Mouse (Mus musculus): ENCODE results near the gene Hectd1. TPM values are rescaled to one million over a fixed set of nuclear protein-coding genes. Genes with fewer than 3 reads are reported as not detected.

The Hectd1 gene
- polyA plus RNA-seq, 2 experiments = 35.8 to 44.0 TPM

GRCm38 (mm10) chr12:51830671-51831070 lies 1.3 kb upstream of the Hectd1 start:
- 93% methylated on average over 1 of the region's 1 CpGs for WGBS
- ATAC-seq (ENCODE audit: low FRiP score, low read depth) (no peak), DNase-seq (ENCODE audit: low spot score) (no peak)
- no peak overlapping the region for H3K27ac ChIP-seq (replicated peaks; ENCODE audit: low read depth, low read length)
- peaks cover 7% of the 10 kb centered on the region; the same call in 1 of the 2 replicates for H3K36me3 ChIP-seq (ENCODE audit: control insufficient read depth, insufficient read depth, low read length)
- no peaks in the 10 kb centered on the region for H3K9me3 ChIP-seq (ENCODE audit: control insufficient read depth, low read length)
- H3K27me3 ChIP-seq (ENCODE audit: control insufficient read depth, insufficient read depth, low read length) = no peaks in the 10 kb centered on the region
- TF ChIP-seq POLR2A (IDR thresholded peaks at IDR 0.05; ENCODE audit: borderline replicate concordance, extremely low read depth, insufficient read depth, insufficient read length) = no peak
- no peak overlapping the region for H3K9ac ChIP-seq (ENCODE audit: low read depth, low read length, severe bottlenecking)
- no peak overlapping the region for H3K4me3 ChIP-seq (replicated peaks; ENCODE audit: low read length)
- H3K4me2 ChIP-seq (replicated peaks; ENCODE audit: low read depth, low read length, severe bottlenecking) = peak overlapping the region; percentile 70
- H3K4me1 ChIP-seq (ENCODE audit: control insufficient read depth, insufficient read depth, low read length) = peaks cover 11% of the 10 kb centered on the region

- peaks cover 11% of the 10 kb centered on the region for H3K4me1 ChIP-seq (ENCODE audit: control insufficient read depth, insufficient read depth, low read length)
- peak overlapping the region; percentile 99 for H3K9ac ChIP-seq (ENCODE audit: low read depth, low read length, severe bottlenecking)
- no peaks in the 10 kb centered on the region for H3K9me3 ChIP-seq (ENCODE audit: control insufficient read depth, low read length)
- H3K4me3 ChIP-seq (replicated peaks; ENCODE audit: low read length) = peak overlapping the region; percentile 92
- H3K36me3 ChIP-seq (ENCODE audit: control insufficient read depth, insufficient read depth, low read length) = peaks cover 11% of the 10 kb centered on the region
- DNase-seq (ENCODE audit: low spot score) = no peak
- peak overlapping the region; percentile 99 for H3K27ac ChIP-seq (replicated peaks; ENCODE audit: low read depth, low read length)
- ATAC-seq (ENCODE audit: low FRiP score, low read depth) = no peak
- 2% methylated on average over 12 of the region's 12 CpGs for WGBS
- H3K27me3 ChIP-seq (ENCODE audit: control insufficient read depth, insufficient read depth, low read length) = no peaks in the 10 kb centered on the region
- H3K4me2 ChIP-seq (replicated peaks; ENCODE audit: low read depth, low read length, severe bottlenecking) = peak overlapping the region; percentile 70
- TF ChIP-seq POLR2A (IDR thresholded peaks at IDR 0.05; ENCODE audit: borderline replicate concordance, extremely low read depth, insufficient read depth, insufficient read length) = no peak
Observed at GRCm38 (mm10) chr12:51830077-51830402, 704 bp upstream of the Hectd1 start.

- under 1% methylated on average over 37 of the region's 66 CpGs for WGBS
- Histone ChIP-seq H3K9me3 (ENCODE audit: control insufficient read depth, low read length) (no peaks in the 10 kb centered on the region), H3K27me3 (ENCODE audit: control insufficient read depth, insufficient read depth, low read length) (no peaks in the 10 kb centered on the region), H3K4me1 (ENCODE audit: control insufficient read depth, insufficient read depth, low read length) (peaks cover 11% of the 10 kb centered on the region), H3K9ac (ENCODE audit: low read depth, low read length, severe bottlenecking) (peak overlapping the region; percentile 99), H3K4me2 (replicated peaks; ENCODE audit: low read depth, low read length, severe bottlenecking) (peak overlapping the region; percentile 70), H3K27ac (replicated peaks; ENCODE audit: low read depth, low read length) (peak overlapping the region; percentile 99), H3K36me3 (ENCODE audit: control insufficient read depth, insufficient read depth, low read length) (peaks cover 22% of the 10 kb centered on the region), H3K4me3 (replicated peaks; ENCODE audit: low read length) (peak overlapping the region; percentile 92)
- DNase-seq (ENCODE audit: low spot score) (peak; percentile 43), ATAC-seq (ENCODE audit: low FRiP score, low read depth) (peak; percentile 4; the same call in 1 of the 2 replicates)
- 0 out of 2 replicates have a peak, but pooled peaks have one; percentile 41 for TF ChIP-seq POLR2A (IDR thresholded peaks at IDR 0.05; ENCODE audit: borderline replicate concordance, extremely low read depth, insufficient read depth, insufficient read length)
Observed at GRCm38 (mm10) chr12:51828716-51829289, 533 bp downstream of the Hectd1 start.

- peak overlapping the region; percentile 92 for H3K4me3 ChIP-seq (replicated peaks; ENCODE audit: low read length)
- H3K4me1 ChIP-seq (ENCODE audit: control insufficient read depth, insufficient read depth, low read length) = peaks cover 11% of the 10 kb centered on the region
- H3K36me3 ChIP-seq (ENCODE audit: control insufficient read depth, insufficient read depth, low read length) = peaks cover 22% of the 10 kb centered on the region
- no peak for DNase-seq (ENCODE audit: low spot score)
- TF ChIP-seq POLR2A (IDR thresholded peaks at IDR 0.05; ENCODE audit: borderline replicate concordance, extremely low read depth, insufficient read depth, insufficient read length) = no peak
- peak overlapping the region; percentile 99 for H3K9ac ChIP-seq (ENCODE audit: low read depth, low read length, severe bottlenecking)
- 24% methylated on average over 6 of the region's 6 CpGs for WGBS
- H3K27me3 ChIP-seq (ENCODE audit: control insufficient read depth, insufficient read depth, low read length) = no peaks in the 10 kb centered on the region
- peak overlapping the region; percentile 99 for H3K27ac ChIP-seq (replicated peaks; ENCODE audit: low read depth, low read length)
- ATAC-seq (ENCODE audit: low FRiP score, low read depth) = no peak
- no peaks in the 10 kb centered on the region for H3K9me3 ChIP-seq (ENCODE audit: control insufficient read depth, low read length)
- peak overlapping the region; percentile 70 for H3K4me2 ChIP-seq (replicated peaks; ENCODE audit: low read depth, low read length, severe bottlenecking)
Observed at GRCm38 (mm10) chr12:51827958-51828650, 1.2 kb downstream of the Hectd1 start.

GRCm38 (mm10) chr12:51825338-51825737 lies 4.0 kb downstream of the Hectd1 start:
- WGBS = 71% methylated on average over 2 of the region's 2 CpGs
- Histone ChIP-seq H3K27me3 (ENCODE audit: control insufficient read depth, insufficient read depth, low read length) (no peaks in the 10 kb centered on the region), H3K36me3 (ENCODE audit: control insufficient read depth, insufficient read depth, low read length) (peaks cover 22% of the 10 kb centered on the region), H3K4me3 (replicated peaks; ENCODE audit: low read length) (no peak overlapping the region), H3K4me1 (ENCODE audit: control insufficient read depth, insufficient read depth, low read length) (peaks cover 11% of the 10 kb centered on the region), H3K9ac (ENCODE audit: low read depth, low read length, severe bottlenecking) (no peak overlapping the region), H3K4me2 (replicated peaks; ENCODE audit: low read depth, low read length, severe bottlenecking) (no peak overlapping the region), H3K27ac (replicated peaks; ENCODE audit: low read depth, low read length) (no peak overlapping the region), H3K9me3 (ENCODE audit: control insufficient read depth, low read length) (no peaks in the 10 kb centered on the region)
- ATAC-seq (ENCODE audit: low FRiP score, low read depth) (no peak), DNase-seq (ENCODE audit: low spot score) (peak; percentile 25)
- TF ChIP-seq POLR2A (IDR thresholded peaks at IDR 0.05; ENCODE audit: borderline replicate concordance, extremely low read depth, insufficient read depth, insufficient read length) = no peak
